Mouse (Mus musculus) mesoderm, embryonic 11.5 days (tissue): Measurements from ENCODE around the gene Ifne.
"Not testable (repeated sequence)": the region's sequence is repeated elsewhere in the genome, so short reads cannot be mapped to it uniquely, and the experiment has no call there.

ENCODE experiments used
- DNase-seq: peaks from one replicate; pipeline ENCODE4 v3.0.0-alpha.2; 2012; ENCODE audit warnings: low read depth, low spot score

Ifne gene

GRCm38 (mm10) chr4:88867926-88868911 lies 11.8 kb downstream of the Ifne start:
- DNase-seq = peak; percentile 60

GRCm38 (mm10) chr4:88867366-88867925 lies 12.6 kb downstream of the Ifne start:
- peak; percentile 80 for DNase-seq

- DNase-seq = no peak
Measured at GRCm38 (mm10) chr4:88865011-88865569, 14.9 kb downstream of the Ifne start.

- DNase-seq = no peak
Measured at GRCm38 (mm10) chr4:88864599-88864998, 15.4 kb downstream of the Ifne start.

- DNase-seq = no peak
Measured at GRCm38 (mm10) chr4:88863309-88863708, 16.7 kb downstream of the Ifne start.

GRCm38 (mm10) chr4:88859214-88859613 lies 20.8 kb downstream of the Ifne start:
- DNase-seq = no peak

GRCm38 (mm10) chr4:88851026-88851763 lies 28.8 kb downstream of the Ifne start:
- no peak for DNase-seq

GRCm38 (mm10) chr4:88849698-88850097 lies 30.3 kb downstream of the Ifne start, which contains the start of gene Ifna1:
Gene Ifna1 (plus strand): TSS chr4:88850087.
- no peak for DNase-seq

- DNase-seq = no peak
Measured at GRCm38 (mm10) chr4:88845334-88845733, 34.7 kb downstream of the Ifne start.

- DNase-seq = no peak
Measured at GRCm38 (mm10) chr4:88841438-88841911, 38.5 kb downstream of the Ifne start, which contains the start of gene Ifna4. Gene Ifna4 (plus strand): TSS chr4:88841861.

GRCm38 (mm10) chr4:88840058-88840457 lies 39.9 kb downstream of the Ifne start:
- DNase-seq = no peak

- no peak for DNase-seq
Measured at GRCm38 (mm10) chr4:88838828-88839227, 41.2 kb downstream of the Ifne start.

- not testable (repeated sequence) for DNase-seq
Measured at GRCm38 (mm10) chr4:88835225-88835624, 44.8 kb downstream of the Ifne start, which contains the start of gene Ifna5. Gene Ifna5 (plus strand): TSS chr4:88835525.

GRCm38 (mm10) chr4:88830523-88830922 lies 49.5 kb downstream of the Ifne start:
- DNase-seq = peak; percentile 16
